Mouse (Mus musculus): ENCODE data around the gene Stap1. TPM values are rescaled to one million over a fixed set of nuclear protein-coding genes. Genes with fewer than 3 reads are reported as not detected.

The Stap1 gene
- polyA plus RNA-seq, 1 experiment from 2014 or later, result 0.25 TPM

GRCm38 (mm10) chr5:86118457-86119094 lies 47.0 kb downstream of the Stap1 start:
- no peak overlapping the region for H3K9ac ChIP-seq
- H3K4me3 ChIP-seq (ENCODE audit: low read depth, low read length), result no peak overlapping the region
- WGBS, result 91% methylated on average over 9 of the region's 9 CpGs
- H3K9me3 ChIP-seq (ENCODE audit: low read depth, low read length), result no peaks in the 10 kb centered on the region
- H3K27ac ChIP-seq (ENCODE audit: low read depth), result no peak overlapping the region
- DNase-seq, result no peak
- no peak for TF ChIP-seq CTCF (IDR thresholded peaks at IDR 0.05; ENCODE audit: low read depth)
- H3K4me2 ChIP-seq, result no peak overlapping the region
- H3K27me3 ChIP-seq (ENCODE audit: insufficient read depth, low read length), result no peaks in the 10 kb centered on the region
- peaks cover 28% of the 10 kb centered on the region for H3K36me3 ChIP-seq (ENCODE audit: insufficient read depth)
- ATAC-seq (ENCODE audit: insufficient read depth), result no peak
- no peaks in the 10 kb centered on the region for H3K4me1 ChIP-seq (ENCODE audit: insufficient read depth)

DNA sequence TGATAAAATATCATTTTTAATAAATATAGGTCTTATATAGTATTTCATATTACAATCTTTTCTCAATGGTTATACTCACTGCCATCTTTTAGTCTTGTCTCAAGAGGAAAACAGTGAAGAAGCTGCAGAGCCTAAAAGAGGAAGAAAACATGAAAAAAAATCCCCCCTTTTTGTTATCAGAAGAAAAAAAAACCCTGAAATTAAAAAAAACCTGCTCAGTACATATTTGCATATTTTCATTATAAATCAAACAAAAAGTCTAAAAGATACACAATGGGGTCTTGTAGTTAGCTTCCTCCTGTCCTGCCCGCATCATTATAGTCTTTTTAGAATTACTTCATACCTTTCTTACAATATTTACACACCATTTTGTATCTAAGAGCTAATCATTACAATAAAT lies 57.2 kb downstream of the Stap1 start:
- peaks cover 37% of the 10 kb centered on the region for H3K36me3 ChIP-seq (ENCODE audit: insufficient read depth)
- 89% methylated on average over 1 of the region's 1 CpGs for WGBS
- no peaks in the 10 kb centered on the region for H3K27me3 ChIP-seq (ENCODE audit: insufficient read depth, low read length)
- no peaks in the 10 kb centered on the region for H3K4me1 ChIP-seq (ENCODE audit: insufficient read depth)
- no peak overlapping the region for H3K4me3 ChIP-seq (ENCODE audit: low read depth, low read length)
- ATAC-seq (ENCODE audit: insufficient read depth) (no peak), DNase-seq (no peak)
- no peak overlapping the region for H3K27ac ChIP-seq (ENCODE audit: low read depth)
- no peak overlapping the region for H3K9ac ChIP-seq
- H3K4me2 ChIP-seq, result no peak overlapping the region
- no peaks in the 10 kb centered on the region for H3K9me3 ChIP-seq (ENCODE audit: low read depth, low read length)
- no peak for TF ChIP-seq CTCF (IDR thresholded peaks at IDR 0.05; ENCODE audit: low read depth)

- no peak for DNase-seq
- no peak overlapping the region for H3K9ac ChIP-seq
- no peaks in the 10 kb centered on the region for H3K27me3 ChIP-seq (ENCODE audit: insufficient read depth, low read length)
- H3K36me3 ChIP-seq (ENCODE audit: insufficient read depth), result peaks cover 40% of the 10 kb centered on the region
- no peak overlapping the region for H3K4me3 ChIP-seq (ENCODE audit: low read depth, low read length)
- H3K9me3 ChIP-seq (ENCODE audit: low read depth, low read length), result no peaks in the 10 kb centered on the region
- no peak overlapping the region for H3K27ac ChIP-seq (ENCODE audit: low read depth)
- H3K4me2 ChIP-seq, result no peak overlapping the region
- TF ChIP-seq CTCF (IDR thresholded peaks at IDR 0.05; ENCODE audit: low read depth), result no peak
- H3K4me1 ChIP-seq (ENCODE audit: insufficient read depth), result no peaks in the 10 kb centered on the region
- ATAC-seq (ENCODE audit: insufficient read depth), result no peak
Observed at GRCm38 (mm10) chr5:86129828-86130227, 58.3 kb downstream of the Stap1 start.

Other genes starting within 250 kb of the Stap1 start
- 38.0 and 38.3 TPM in 2 replicates for gene Cenpc1, start 6.2 kb upstream of the Stap1 start, polyA plus RNA-seq (2014; fragmentation: Nextera tagmentation; extraction: Ambion mirVana)
- 18.3 and 19.1 TPM in 2 replicates for gene Uba6, start 101.1 kb downstream of the Stap1 start, polyA plus RNA-seq (2014; fragmentation: Nextera tagmentation; extraction: Ambion mirVana)
- not detected in 2 replicates for gene Gnrhr, start 126.2 kb downstream of the Stap1 start, polyA plus RNA-seq (2014; fragmentation: Nextera tagmentation; extraction: Ambion mirVana)
- gene Tmprss11c, start 217.6 kb downstream of the Stap1 start, polyA plus RNA-seq (2014; fragmentation: Nextera tagmentation; extraction: Ambion mirVana), result not detected in 2 replicates

Measured in lung, embryonic 14.5 days (tissue).